Mouse (Mus musculus) cerebellum, postnatal 4 days (tissue): ENCODE data around the gene Ppp1r18.

Experiments used
- DNase-seq, 2 experiments: peaks; one replicate each; pipeline ENCODE4 v3.0.0; 2022; ENCODE audit warnings: low spot score in 2 of 2, mixed read lengths in 1 of 2

Ppp1r18 gene

DNA sequence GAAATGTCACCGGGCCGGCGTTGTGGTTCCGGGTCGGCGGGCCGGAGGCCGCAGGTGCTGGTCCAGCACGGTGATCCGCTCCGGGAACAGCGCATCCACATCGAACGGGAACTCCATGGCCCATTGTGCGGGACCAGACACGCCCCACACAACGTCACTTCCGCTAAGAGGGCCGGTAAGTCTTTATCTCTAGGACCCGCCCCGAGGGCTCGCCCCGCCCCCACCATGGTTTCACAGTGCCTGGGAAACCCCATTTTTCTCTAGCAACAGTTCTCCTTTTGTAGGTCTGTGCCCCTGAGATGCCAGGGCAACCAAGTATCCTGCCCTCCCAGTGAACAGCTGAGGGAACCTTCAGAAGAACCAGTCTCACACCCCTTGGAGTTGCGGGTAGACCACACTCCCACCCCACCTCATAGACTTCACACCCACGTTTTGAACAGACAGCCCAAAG, 44.6 kb downstream of the Ppp1r18 start, which contains the start of gene Atat1:
TSS of gene Atat1 (minus strand) at position 157 of the 451 bp plus-strand sequence.
- DNase-seq = peak; percentile 84 to 95

DNA sequence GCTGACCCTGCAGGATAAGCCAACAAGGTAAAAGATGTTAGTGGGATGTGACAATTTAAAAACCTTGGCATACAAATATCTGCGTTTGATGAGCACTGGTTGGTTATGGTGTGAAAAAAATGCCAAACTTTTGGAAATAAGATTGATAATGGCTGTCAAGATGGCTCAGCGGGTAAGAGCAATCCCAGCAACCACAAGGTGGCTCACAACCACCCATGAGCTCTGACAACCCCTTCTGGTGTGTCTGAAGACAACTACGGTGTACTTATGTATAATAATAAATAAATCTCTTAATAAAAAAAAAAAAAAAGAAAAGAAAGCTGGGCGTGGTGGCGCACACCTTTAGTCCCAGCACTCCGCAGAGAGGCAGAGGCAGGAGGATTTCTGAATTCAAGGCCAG, 49.6 kb downstream of the Ppp1r18 start:
- no peak for DNase-seq

- no peak for DNase-seq
Measured at GRCm38 (mm10) chr17:35915538-35916296, 50.3 kb downstream of the Ppp1r18 start.

DNA sequence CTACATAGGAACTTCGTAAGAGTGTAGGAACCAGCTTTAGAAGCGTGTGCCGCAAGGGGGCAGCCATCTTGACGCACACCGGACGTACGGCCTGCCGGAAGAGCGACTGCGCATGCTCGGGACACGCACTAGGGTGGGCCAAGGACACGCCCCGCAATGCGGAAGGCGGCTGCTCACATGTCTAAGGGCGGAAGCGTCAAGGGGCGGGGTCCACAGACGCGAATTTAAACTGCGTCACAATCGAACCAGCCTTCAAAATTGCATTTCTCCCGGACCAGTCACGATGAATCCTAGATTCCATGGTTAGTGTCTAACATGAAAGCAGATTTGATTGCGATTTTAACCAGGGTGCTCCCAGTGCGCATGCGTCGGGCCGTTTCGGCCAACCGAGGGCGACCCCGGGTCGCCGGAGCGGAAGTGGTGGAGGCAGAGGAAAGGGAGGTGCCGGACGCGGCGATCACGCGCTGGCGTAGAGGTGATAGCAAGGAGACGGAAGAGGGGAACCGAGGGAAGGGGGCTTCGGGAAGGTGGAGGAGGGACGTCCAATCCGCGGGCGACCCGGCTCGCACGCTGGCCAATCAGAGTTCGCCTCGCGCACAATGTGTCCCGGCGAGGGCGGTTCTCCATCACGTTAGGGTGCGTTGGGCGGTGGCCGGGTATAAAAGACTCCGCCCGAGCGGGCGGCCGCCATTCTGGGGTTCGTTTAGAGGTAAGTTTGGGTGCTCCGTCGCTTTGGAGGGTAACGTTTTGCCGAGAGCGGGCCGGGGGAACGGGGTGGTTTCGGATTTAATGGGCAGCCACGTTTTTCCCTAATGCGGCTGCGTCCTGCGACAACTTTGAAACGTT, 51.1 kb downstream of the Ppp1r18 start, which contains the start of the genes Mrps18b and Ppp1r10:
TSS of gene Mrps18b (minus strand) at position 93 of the 846 bp plus-strand sequence.
TSS of gene Ppp1r10 (plus strand) at position 138 of the 846 bp plus-strand sequence.
- DNase-seq = peak; percentile 96 to 98

DNA sequence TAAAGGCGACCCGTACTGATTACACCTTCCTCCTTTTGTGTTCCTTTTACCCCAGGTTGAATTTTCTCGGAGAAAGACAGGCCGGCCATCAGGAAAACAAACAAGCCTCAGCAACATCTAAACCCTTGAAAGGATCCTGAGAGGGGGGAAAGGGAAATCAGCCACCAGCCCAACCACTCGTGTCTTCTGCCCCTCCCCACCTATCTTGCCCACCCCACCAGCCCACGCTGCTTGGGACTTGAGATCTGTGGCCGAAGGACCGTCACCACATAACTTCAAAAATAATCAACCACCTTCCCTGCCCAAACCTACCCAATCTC, 51.7 kb downstream of the Ppp1r18 start:
- no peak for DNase-seq

- peak in 1 of 2 experiments; percentile 66 for DNase-seq
Measured at GRCm38 (mm10) chr17:35917463-35918251, 52.3 kb downstream of the Ppp1r18 start.

DNA sequence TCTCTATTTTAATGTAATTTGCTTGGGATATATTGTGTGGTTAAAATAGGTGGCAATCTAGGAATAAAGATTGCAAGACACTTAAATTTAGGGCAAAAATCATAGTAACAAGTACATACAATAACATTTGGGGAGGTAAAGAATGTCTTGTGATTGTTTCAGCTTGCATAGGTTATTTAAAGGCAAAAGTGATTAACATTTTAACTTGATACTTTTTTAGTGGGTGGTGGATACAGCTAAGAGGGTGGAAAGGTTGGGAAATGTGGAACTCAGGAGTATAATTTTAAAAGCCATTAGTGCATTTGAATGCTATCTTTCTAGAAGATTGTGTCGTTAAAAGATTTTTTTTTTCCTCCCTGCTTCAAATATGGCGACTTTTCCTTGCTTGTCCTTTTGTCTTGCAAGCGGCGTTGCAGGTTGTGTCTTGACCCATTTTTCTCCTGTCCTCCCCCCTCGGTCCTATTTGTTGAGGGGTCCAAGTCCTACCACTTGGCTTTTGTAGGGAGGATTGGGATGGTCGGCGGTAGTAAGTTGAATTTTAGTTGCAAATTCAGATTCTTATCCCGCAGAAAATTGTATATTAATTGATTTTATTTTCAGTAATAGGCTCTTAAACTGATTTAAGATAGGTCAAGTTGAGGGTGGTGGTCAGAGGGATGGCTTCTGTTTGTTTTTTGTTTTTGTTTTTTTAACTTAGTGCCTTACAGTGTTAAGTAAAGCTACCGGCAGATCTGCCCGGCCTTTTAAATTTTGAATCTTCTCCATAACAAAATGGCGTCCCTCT, 53.1 kb downstream of the Ppp1r18 start:
- peak in 1 of 2 experiments; percentile 34 for DNase-seq

- DNase-seq = peak; percentile 70 to 90
Measured at GRCm38 (mm10) chr17:35919060-35919715, 53.8 kb downstream of the Ppp1r18 start.

DNA sequence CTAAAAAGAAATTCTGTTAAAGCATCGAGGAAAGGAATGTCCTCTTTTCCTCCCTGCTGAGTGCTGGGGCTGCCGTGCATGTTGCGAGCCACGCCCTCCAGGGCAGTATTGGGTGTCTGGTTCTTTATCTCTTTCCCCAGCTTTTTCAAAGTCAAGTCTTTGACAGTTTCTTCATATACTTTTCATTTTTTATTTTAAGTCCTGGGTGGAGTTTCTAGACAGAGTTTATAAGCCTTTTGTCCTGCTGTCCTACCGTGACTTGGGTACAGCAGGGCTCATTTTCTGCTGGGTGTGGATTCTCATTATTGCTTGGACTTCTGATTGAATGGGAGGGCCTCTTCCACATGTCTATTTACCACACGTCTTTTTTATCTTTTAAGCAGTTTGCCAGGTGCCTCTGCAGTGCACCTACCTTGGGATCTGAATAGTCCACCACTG, 54.5 kb downstream of the Ppp1r18 start:
- DNase-seq = no peak

GRCm38 (mm10) chr17:35920384-35920783, 55.0 kb downstream of the Ppp1r18 start:
- no peak for DNase-seq

DNA sequence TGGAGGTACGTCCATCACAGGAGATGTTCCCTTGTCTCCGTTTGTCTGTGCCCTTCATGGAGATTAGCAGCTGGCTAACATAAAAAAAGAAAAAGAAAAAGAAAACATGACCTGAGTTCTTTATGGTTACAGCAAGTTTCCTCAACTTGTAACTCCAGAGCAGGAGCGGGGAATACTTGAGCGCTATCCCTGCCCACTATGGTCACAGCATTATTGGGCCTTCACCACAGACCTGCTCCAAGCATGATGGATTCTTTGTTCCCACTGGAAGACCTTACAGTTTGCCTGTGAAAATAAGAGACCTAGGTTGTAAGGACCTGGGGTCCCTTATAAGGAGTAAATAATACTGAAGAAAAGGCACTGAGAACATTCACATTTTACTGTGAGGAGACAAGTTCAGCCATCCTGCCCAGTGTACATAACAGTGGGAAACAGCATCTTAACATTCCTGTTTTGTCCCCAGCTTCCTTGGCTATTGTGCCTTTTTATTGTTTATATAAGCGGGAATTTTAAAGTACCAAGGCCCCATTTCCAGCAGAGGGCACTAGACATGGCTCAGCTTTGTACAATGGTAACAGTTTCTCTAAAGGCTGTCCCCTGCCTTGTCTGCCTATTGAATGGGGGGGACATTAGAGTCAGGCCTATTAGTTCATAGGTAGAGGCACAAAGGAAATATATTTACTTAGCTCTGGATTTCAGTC, 55.6 kb downstream of the Ppp1r18 start:
- peak in 1 of 2 experiments; percentile 38 for DNase-seq

GRCm38 (mm10) chr17:35921710-35922109, 56.3 kb downstream of the Ppp1r18 start:
- DNase-seq = no peak

- DNase-seq = no peak
Measured at GRCm38 (mm10) chr17:35922566-35922965, 57.2 kb downstream of the Ppp1r18 start.

DNA sequence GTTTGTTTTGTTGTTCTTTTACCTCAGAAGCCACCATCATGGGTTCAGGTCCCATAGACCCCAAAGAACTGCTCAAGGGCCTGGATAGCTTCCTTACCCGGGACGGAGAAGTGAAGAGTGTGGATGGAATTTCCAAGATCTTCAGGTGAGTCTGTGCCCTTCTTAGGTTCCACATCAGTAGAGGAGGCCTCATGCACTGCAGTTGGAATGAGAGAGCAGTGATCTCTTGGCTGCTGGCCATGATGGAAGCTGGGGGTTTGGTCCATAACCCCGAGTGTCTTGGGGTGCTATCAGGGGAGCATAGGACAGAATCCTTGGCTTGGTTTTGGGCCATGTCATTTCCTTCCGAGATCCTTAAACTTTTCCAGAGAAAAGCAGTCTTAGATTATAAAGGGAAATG, 57.9 kb downstream of the Ppp1r18 start:
- no peak for DNase-seq
